ENCODE assay signal across 10 mouse cellular contexts in genomic region chr3:142310446-142310845, GRCm38 (mm10).
A peak's percentile ranks its signal among the peaks of the same experiment; 100 is the strongest.
DNase-seq lines count a peak whose midpoint lies in the region; ATAC-seq and TF ChIP-seq lines count a peak whose summit lies in the region.
"Had no signal": no experiment of that assay in that cellular context is flagged by ENCODE, and none has a peak within 500 bp of the region (broad histone marks: within the 10 kb centered on the region; RNA-seq: fewer than 3 reads in every experiment).

No protein-coding gene starts in this region.

- H3K36me3 ChIP-seq in heart, adult 2 months (ENCODE audit: control insufficient read depth, insufficient read depth, low read length), result peaks cover 53% of the 10 kb centered on the region
- H3K36me3 ChIP-seq in intestine, postnatal 0 days (ENCODE audit: control insufficient read depth, insufficient read depth), result no peaks in the 10 kb centered on the region

- TF ChIP-seq POLR2A in heart, adult 2 months (IDR thresholded peaks at IDR 0.05; ENCODE audit: insufficient read depth, low read depth, low read length), result no peak

- no peak for ATAC-seq in intestine, postnatal 0 days

- no peak overlapping the region for H3K9ac ChIP-seq in heart, adult 2 months (ENCODE audit: low read depth, low read length)
- H3K9ac ChIP-seq in intestine, postnatal 0 days (ENCODE audit: low read depth, low read length), result no peak overlapping the region

- TF ChIP-seq CTCF in heart, adult 2 months (IDR thresholded peaks at IDR 0.05), result no peak
- TF ChIP-seq CTCF in intestine, postnatal 0 days (IDR thresholded peaks at IDR 0.05; ENCODE audit: low read depth), result no peak

- peak overlapping the region; percentile 34 for H3K27ac ChIP-seq in heart, adult 2 months
- no peak overlapping the region for H3K27ac ChIP-seq in intestine, postnatal 0 days (ENCODE audit: low read depth, low read length)

- H3K4me3 ChIP-seq in heart, adult 2 months, result no peak overlapping the region
- H3K4me3 ChIP-seq in intestine, postnatal 0 days (ENCODE audit: low read depth, low read length), result no peak overlapping the region

- no peak overlapping the region for H3K4me2 ChIP-seq in intestine, postnatal 0 days (replicated peaks; ENCODE audit: low read depth)

- WGBS in heart, adult 2 months, result 12% methylated on average over 2 of the region's 2 CpGs
- WGBS in intestine, postnatal 0 days, result 56% methylated on average over 2 of the region's 2 CpGs

- H3K79me2 ChIP-seq in heart, adult 2 months (replicated peaks; ENCODE audit: control insufficient read depth, insufficient read depth, low read length), result peaks cover 2% of the 10 kb centered on the region; the same call in 1 of the 2 replicates

- no peak for TF ChIP-seq EP300 in heart, adult 2 months (IDR thresholded peaks at IDR 0.05; ENCODE audit: insufficient read depth, low read depth, low read length)

- intact Hi-C loops in heart, adult 2 months (cut with DNase I), result loop anchor here (5.0 kb wide), 2 partner anchors 37 to 87 kb away; partner anchors contain the start of gene Pdlim5

- H3K4me1 ChIP-seq in heart, adult 2 months (ENCODE audit: control insufficient read depth, insufficient read depth, low read length), result peaks cover 12% of the 10 kb centered on the region
- H3K4me1 ChIP-seq in intestine, postnatal 0 days (replicated peaks; ENCODE audit: control insufficient read depth, insufficient read depth, low read length), result no peaks in the 10 kb centered on the region

- H3K9me3 ChIP-seq in intestine, postnatal 0 days (ENCODE audit: control insufficient read depth), result no peaks in the 10 kb centered on the region

- no peaks in the 10 kb centered on the region for H3K27me3 ChIP-seq in heart, adult 2 months (ENCODE audit: control insufficient read depth, insufficient read depth, low read length)
- H3K27me3 ChIP-seq in intestine, postnatal 0 days (replicated peaks; ENCODE audit: control insufficient read depth, insufficient read depth, low read length), result no peaks in the 10 kb centered on the region

- no peak for DNase-seq in heart, adult 2 months
- no peak for DNase-seq in heart, adult 8-10 months (ENCODE audit: low spot score)
- DNase-seq in A20 (ENCODE audit: low read depth, low spot score), result peak; percentile 43
- DNase-seq in embryo, embryonic 11 days, result peak; percentile 46
- peak; percentile 44 for DNase-seq in mesoderm, embryonic 11.5 days (ENCODE audit: low read depth, low spot score)
- DNase-seq in ovary, postnatal 14 days (ENCODE audit: low spot score), result no peak
- DNase-seq in spleen, postnatal 10 days (ENCODE audit: low spot score in 2 of 2), result no peak
- DNase-seq: gastrocnemius, postnatal 25 days; thymus, postnatal 36 days had no signal

Comparison
In these comparisons a context has a peak if more than half of its experiments do, and no peak if none do; other contexts are left out.
1. DNase-seq: peak in A20 (single experiment), embryo, embryonic 11 days (single experiment) and mesoderm, embryonic 11.5 days (single experiment); none in heart, adult 2 months (0 of 2), heart, adult 8-10 months (single experiment), ovary, postnatal 14 days (single experiment) and spleen, postnatal 10 days (0 of 2).